Mouse (Mus musculus) naive thymus-derived CD4-positive, alpha-beta T cell, adult 2 months (primary cell): ENCODE measurements around the gene Gm826.
A peak's percentile ranks its signal among the peaks of the same experiment; 100 is the strongest.

Source experiments
- DNase-seq: peaks from one replicate; pipeline ENCODE4 v3.0.0-alpha.2; 2011; ENCODE audit warnings: low read depth

The Gm826 gene

GRCm38 (mm10) chr2:160334111-160334661 is at the start of gene Gm826:
Gene Gm826 (minus strand): TSS chr2:160334162.
- DNase-seq, result no peak

GRCm38 (mm10) chr2:160383418-160383817 is 49.5 kb upstream of the Gm826 start:
- DNase-seq, result no peak

- peak; percentile 55 for DNase-seq
Observed at GRCm38 (mm10) chr2:160378271-160378670, 44.3 kb upstream of the Gm826 start.

GRCm38 (mm10) chr2:160376236-160376635 is 42.3 kb upstream of the Gm826 start:
- DNase-seq, result no peak

- no peak for DNase-seq
Observed at GRCm38 (mm10) chr2:160369653-160370420, 35.9 kb upstream of the Gm826 start.

- DNase-seq, result no peak
Observed at GRCm38 (mm10) chr2:160368422-160369357, 34.7 kb upstream of the Gm826 start.

GRCm38 (mm10) chr2:160367448-160368208 is 33.7 kb upstream of the Gm826 start:
- DNase-seq, result peak; percentile 62

GRCm38 (mm10) chr2:160366980-160367338 is 33.0 kb upstream of the Gm826 start, which contains the start of gene Mafb:
Gene Mafb (minus strand): TSS chr2:160367065.
- peak; percentile 57 for DNase-seq

GRCm38 (mm10) chr2:160366111-160366979 is 32.4 kb upstream of the Gm826 start:
- DNase-seq, result peak; percentile 12

- DNase-seq, result peak; percentile 4
Observed at GRCm38 (mm10) chr2:160365107-160365911, 31.3 kb upstream of the Gm826 start.

- no peak for DNase-seq
Observed at GRCm38 (mm10) chr2:160364666-160365065, 30.7 kb upstream of the Gm826 start.

GRCm38 (mm10) chr2:160364128-160364650 is 30.2 kb upstream of the Gm826 start:
- DNase-seq, result peak; percentile 3

GRCm38 (mm10) chr2:160363201-160363600 is 29.2 kb upstream of the Gm826 start:
- DNase-seq, result no peak

- DNase-seq, result no peak
Observed at GRCm38 (mm10) chr2:160361442-160362121, 27.6 kb upstream of the Gm826 start.

GRCm38 (mm10) chr2:160360234-160360874 is 26.4 kb upstream of the Gm826 start:
- no peak for DNase-seq

GRCm38 (mm10) chr2:160358896-160359295 is 24.9 kb upstream of the Gm826 start:
- DNase-seq, result no peak

- no peak for DNase-seq
Observed at GRCm38 (mm10) chr2:160357442-160357841, 23.5 kb upstream of the Gm826 start.

- DNase-seq, result no peak
Observed at GRCm38 (mm10) chr2:160356132-160356531, 22.2 kb upstream of the Gm826 start.

GRCm38 (mm10) chr2:160354319-160354718 is 20.4 kb upstream of the Gm826 start:
- DNase-seq, result no peak
